Mouse (Mus musculus) kidney, postnatal 4 days (tissue): Measurements from ENCODE around the gene Pla2g4a.
A peak's percentile ranks its signal among the peaks of the same experiment; 100 is the strongest.

Experiments
- DNase-seq, 2 experiments: peaks; one replicate each; pipeline ENCODE4 v3.0.0; 2021; ENCODE audit warnings: mixed read lengths in 2 of 2

Pla2g4a gene

GRCm38 (mm10) chr1:149960734-149961424, at the start of gene Pla2g4a:
Gene Pla2g4a, minus strand, starts transcription at chr1:149961290.
- peak; percentile 65 to 72 for DNase-seq

DNA sequence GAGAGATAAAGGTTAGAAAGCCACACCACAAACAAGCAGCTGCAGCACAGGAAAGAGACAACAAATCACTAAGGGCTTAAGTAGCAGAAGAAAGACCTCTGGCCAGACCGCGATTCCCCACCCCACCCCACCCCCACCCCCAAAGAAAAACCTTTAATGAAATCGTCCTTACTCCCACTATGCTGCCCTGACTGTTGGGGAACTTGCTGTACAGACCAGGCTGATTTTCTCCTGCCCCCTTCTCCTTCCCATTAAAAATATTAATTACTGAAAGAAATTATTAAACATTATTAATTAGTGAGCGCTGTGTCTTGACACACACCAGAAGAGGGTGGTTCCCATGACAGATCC, 49.5 kb upstream of the Pla2g4a start:
- DNase-seq, result no peak

GRCm38 (mm10) chr1:150009968-150010628, 49.0 kb upstream of the Pla2g4a start:
- DNase-seq, result no peak

DNA sequence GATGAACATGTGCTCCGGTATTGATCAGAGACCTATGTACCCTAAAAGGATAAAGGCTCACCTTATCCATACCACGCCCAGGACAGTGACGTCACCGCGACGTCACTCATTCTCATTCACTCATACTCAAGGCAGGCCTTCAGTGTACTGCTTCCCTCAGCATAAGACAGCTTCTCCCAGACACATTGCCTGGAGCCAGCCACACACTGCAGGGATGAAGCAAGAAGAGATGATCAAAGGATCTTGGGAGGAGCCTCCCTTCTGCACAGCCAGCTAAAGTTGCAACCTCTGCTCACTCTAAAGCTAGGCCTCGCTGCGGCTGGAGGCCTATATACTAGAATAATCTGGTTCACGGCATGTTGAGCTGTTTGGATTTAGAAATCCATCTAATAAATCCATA, 48.0 kb upstream of the Pla2g4a start:
- DNase-seq, result no peak

DNA sequence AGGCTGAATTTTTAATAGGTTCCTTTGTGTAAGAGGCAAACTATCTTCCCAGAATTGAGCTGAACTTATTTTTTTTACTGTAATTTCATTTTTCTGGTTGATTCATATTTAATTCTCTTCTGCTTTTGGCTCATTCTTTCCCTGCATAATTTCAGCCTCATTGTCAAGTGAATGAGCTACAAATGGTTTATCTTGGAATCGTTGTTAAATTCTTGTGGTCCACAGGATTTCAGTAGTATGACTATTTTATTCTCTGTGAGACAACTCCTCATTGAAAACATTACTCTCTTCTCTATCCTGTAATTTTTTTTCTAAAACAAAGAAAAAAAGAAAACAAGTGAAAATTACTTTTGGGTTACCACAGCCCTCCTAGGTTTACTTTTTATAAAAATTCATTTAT, 14.5 kb upstream of the Pla2g4a start:
- no peak for DNase-seq

DNA sequence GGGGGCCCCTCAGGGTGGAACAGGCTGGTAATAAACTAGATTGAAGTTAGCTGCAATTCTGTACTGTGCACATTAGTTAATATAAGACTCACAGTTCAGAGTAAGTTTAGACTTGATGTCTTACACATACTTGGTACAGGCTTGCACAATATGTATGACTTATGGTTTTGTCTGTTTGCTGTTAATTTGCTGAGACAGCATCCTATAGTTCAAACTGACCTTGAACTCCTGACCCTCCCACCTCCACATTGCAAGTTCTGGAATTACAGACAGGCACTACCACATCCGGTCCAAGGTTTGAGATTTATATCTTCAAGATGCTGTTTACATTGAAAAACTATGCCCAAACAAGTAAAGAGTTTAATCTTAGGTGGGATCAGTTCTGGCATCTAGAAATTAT, 4.7 kb upstream of the Pla2g4a start:
- DNase-seq, result no peak

- no peak for DNase-seq
These were observed 574 bp upstream of the Pla2g4a start for GRCm38 (mm10) chr1:149961425-149962303.

DNA sequence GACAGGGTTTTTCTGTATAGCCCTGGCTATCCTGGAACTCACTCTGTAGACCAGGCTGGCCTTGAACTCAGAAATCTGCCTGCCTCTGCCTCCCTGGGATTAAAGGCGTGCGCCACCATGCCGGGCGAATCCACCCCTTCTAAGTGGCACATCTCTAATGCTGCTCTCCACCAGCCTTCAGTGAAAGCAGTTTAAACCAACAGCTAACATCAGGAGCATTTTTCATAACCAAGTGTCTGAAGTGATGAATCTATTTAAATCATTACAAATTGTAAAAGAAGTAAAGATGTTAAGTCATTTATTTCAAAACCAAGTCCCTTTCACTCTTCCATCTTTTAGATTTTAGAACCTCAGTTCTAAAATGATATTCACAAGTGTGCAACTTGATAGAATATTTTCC, 839 bp downstream of the Pla2g4a start:
- no peak for DNase-seq

- DNase-seq, result no peak
These were observed 2.0 kb downstream of the Pla2g4a start for GRCm38 (mm10) chr1:149959069-149959468.

- DNase-seq, result no peak
These were observed 5.6 kb downstream of the Pla2g4a start for GRCm38 (mm10) chr1:149955482-149955881.

GRCm38 (mm10) chr1:149954026-149954425, 7.1 kb downstream of the Pla2g4a start:
- DNase-seq, result no peak

- peak in 1 of 2 experiments; percentile 21 for DNase-seq
These were observed 9.0 kb downstream of the Pla2g4a start for GRCm38 (mm10) chr1:149952050-149952449.

DNA sequence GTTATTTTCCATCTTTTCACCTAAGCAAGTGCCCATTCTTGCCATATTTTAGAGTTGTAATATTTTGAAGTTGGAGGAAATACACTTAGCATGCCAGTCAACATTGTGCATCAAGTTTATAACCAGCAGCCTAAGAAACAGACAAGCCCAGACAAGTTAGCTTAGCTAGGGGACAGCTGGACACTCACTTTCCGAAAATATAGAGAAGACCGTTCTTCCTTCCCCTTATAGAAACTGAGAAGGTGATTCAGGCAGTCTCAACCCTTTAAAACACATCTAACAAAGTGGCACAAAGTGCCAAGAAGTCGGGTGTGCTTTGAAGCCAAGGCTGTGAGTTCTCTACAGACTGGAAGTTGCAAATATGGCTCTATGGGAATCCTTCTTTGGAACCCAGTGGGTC, 10.4 kb downstream of the Pla2g4a start:
- no peak for DNase-seq

- peak in 1 of 2 experiments; percentile 22 for DNase-seq
These were observed 10.8 kb downstream of the Pla2g4a start for GRCm38 (mm10) chr1:149950254-149950653.

DNA sequence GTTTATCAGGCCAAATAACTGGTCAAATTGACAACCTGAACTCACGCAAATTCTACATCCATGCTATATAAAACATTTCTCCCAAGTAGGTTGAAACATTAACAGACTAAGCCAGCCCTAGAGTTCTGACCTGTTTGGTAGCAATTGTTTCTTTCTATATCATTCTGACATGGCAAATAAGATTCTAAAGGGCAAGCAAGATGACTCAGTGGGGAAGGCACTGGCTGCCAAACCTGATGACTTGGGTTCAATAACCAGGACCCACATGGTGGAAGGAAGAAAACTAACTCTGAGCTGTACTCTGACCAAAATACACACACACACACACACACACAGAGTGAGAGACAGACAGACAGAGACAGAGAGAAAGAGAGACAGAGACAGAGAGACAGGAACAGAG, 11.8 kb downstream of the Pla2g4a start:
- DNase-seq, result no peak

GRCm38 (mm10) chr1:149948066-149948825, 12.8 kb downstream of the Pla2g4a start:
- DNase-seq, result no peak

DNA sequence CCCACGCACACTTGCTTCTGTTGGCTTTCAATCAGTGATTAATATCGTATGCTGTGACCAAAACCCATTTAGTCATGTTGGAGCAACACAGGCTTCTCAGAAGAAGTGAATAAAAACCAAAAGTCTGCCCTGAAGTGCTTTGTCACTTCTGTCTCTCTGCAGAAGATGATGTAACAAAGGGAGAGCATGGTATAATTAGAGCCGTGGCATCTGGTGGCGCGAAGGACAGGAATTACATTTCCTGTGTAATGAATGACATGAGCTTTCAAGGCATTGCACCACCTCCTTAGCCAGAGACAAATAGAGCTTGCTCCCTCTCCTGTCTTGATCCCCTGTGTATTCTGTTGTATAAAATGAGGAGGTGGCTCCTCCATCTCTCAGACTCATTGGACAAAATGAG, 14.1 kb downstream of the Pla2g4a start:
- no peak for DNase-seq

- DNase-seq, result no peak
These were observed 14.7 kb downstream of the Pla2g4a start for GRCm38 (mm10) chr1:149946432-149946831.

- no peak for DNase-seq
These were observed 17.5 kb downstream of the Pla2g4a start for GRCm38 (mm10) chr1:149943611-149944010.

- no peak for DNase-seq
These were observed 20.8 kb downstream of the Pla2g4a start for GRCm38 (mm10) chr1:149940301-149940700.

GRCm38 (mm10) chr1:149939261-149940032, 21.6 kb downstream of the Pla2g4a start:
- DNase-seq, result no peak

GRCm38 (mm10) chr1:149937825-149938224, 23.3 kb downstream of the Pla2g4a start:
- DNase-seq, result no peak
